Mouse (Mus musculus) granulocyte monocyte progenitor cell, adult 5-6 weeks (primary cell): ENCODE data around the gene Ankrd13d. TPM values are rescaled to one million over a fixed set of nuclear protein-coding genes. Genes with fewer than 3 reads are reported as not detected.

Experiments
- ATAC-seq: replicated peaks from 2 replicates; pipeline ENCODE4 v1.8.0; 2016; ENCODE audit warnings: mild to moderate bottlenecking, moderate TSS enrichment, inconsistent platforms; ENCODE audit not compliant: poor library complexity, severe bottlenecking
- total RNA-seq, 2 experiments: library from RNA; stranded (forward) in 1 of 2; stranded (reverse) in 1 of 2; fragments of 200-712, 200-1000 nt in 1 of 2; fragments of >200 nt in 1 of 2; fragmentation: Nextera tagmentation in 1 of 2; gene quantifications; 2 replicates each; pipeline ENCODE4 v1.2.3; 2014 to 2017

Gene Ankrd13d
- total RNA-seq, 2 experiments from 2014 or later = 3.9 to 7.2 TPM

DNA sequence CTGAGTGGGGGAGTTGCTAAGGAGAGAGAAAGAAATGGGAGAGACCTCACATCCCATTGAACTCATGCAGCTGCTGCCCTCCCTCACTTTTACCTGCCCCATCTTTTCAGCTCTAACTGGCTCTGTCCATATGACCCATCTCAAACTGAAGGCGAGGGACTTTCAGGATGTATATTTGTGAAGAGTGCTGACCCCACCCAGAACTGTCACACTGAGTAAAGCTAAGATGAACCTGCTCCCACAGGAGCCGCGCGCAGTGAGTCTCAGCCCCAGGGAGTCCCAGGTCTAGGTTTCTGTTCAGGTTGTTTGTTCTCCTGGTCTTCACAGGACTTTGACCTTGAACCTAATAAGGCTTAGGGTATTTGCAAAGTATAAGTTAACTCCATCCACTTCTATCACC is 54.0 kb downstream of the Ankrd13d start:
- no peak for ATAC-seq

GRCm38 (mm10) chr19:4227894-4228678 is 54.9 kb downstream of the Ankrd13d start:
- ATAC-seq = peak; percentile 41

GRCm38 (mm10) chr19:4227446-4227845 is 55.5 kb downstream of the Ankrd13d start:
- no peak for ATAC-seq

GRCm38 (mm10) chr19:4226779-4227178 is 56.2 kb downstream of the Ankrd13d start:
- no peak for ATAC-seq

DNA sequence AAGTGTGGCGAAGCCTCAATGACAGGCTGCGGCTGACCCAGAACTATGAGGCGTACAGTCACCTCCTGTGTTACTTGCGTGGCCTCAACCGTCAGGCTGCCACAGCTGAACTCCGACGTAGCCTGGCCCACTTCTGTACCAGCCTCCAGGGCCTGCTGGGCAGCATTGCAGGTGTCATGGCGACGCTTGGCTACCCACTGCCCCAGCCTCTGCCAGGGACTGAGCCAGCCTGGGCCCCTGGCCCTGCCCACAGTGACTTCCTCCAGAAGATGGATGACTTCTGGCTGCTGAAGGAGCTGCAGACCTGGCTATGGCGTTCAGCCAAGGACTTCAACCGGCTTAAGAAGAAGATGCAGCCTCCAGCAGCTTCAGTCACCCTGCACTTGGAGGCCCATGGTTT is 60.8 kb downstream of the Ankrd13d start:
- peak; percentile 63 for ATAC-seq

GRCm38 (mm10) chr19:4220957-4221743 is 61.8 kb downstream of the Ankrd13d start:
- ATAC-seq = 0 out of 2 replicates have a peak, but pooled peaks have one; percentile 23

DNA sequence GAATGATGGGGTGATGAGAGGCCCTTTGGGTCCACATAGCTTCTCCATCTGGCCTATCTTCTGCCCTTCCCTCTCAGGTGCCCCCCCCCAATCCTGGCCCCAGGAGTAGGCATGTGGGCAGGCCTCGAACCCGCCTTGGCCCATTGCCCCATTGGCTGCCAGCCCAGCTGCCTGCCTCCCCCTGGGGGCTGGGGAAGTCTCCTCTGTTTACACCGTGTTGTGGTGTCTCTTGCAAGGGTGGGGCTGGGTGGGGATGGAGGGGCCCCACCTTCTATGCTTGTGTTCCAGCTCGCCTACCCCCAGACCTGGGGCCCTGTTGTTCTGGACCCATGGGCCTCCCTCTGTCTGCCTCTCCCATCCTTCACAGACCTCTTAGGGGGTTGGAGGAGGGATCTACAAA is 62.5 kb downstream of the Ankrd13d start:
- no peak for ATAC-seq

Other genes starting within 250 kb of the Ankrd13d start
- gene Gstp1, start 245.2 kb downstream of the Ankrd13d start, total RNA-seq (2014; fragmentation: Nextera tagmentation) = 235 and 335 TPM in 2 replicates
- 84.1 and 120 TPM in 2 replicates for gene Gstp1, start 245.2 kb downstream of the Ankrd13d start, total RNA-seq (2017)
- not detected in 2 replicates for gene Gstp2, start 237.1 kb downstream of the Ankrd13d start, total RNA-seq (2014; fragmentation: Nextera tagmentation)
- gene Gstp2, start 237.1 kb downstream of the Ankrd13d start, total RNA-seq (2017) = 4.3 TPM in 1 of 2 replicates, not detected in the other
- not detected in 2 replicates for gene Gstp3, start 223.6 kb downstream of the Ankrd13d start, total RNA-seq (2014; fragmentation: Nextera tagmentation)
- 0.65 TPM in 1 of 2 replicates, not detected in the other for gene Gstp3, start 223.6 kb downstream of the Ankrd13d start, total RNA-seq (2017)
- gene Cabp2, start 201.6 kb downstream of the Ankrd13d start, total RNA-seq (2014; fragmentation: Nextera tagmentation) = not detected in 2 replicates
- gene Cabp2, start 201.6 kb downstream of the Ankrd13d start, total RNA-seq (2017) = not detected in 2 replicates
- 119 and 155 TPM in 2 replicates for gene Cdk2ap2, start 186.0 kb downstream of the Ankrd13d start, total RNA-seq (2014; fragmentation: Nextera tagmentation)
- 33.7 and 36.5 TPM in 2 replicates for gene Cdk2ap2, start 186.0 kb downstream of the Ankrd13d start, total RNA-seq (2017)
- 11.3 and 16.8 TPM in 2 replicates for gene Pitpnm1, start 183.1 kb downstream of the Ankrd13d start, total RNA-seq (2014; fragmentation: Nextera tagmentation)
- 4.5 and 24.3 TPM in 2 replicates for gene Pitpnm1, start 183.1 kb downstream of the Ankrd13d start, total RNA-seq (2017)
- gene Aip, start 157.3 kb downstream of the Ankrd13d start, total RNA-seq (2014; fragmentation: Nextera tagmentation) = 19.6 and 60.2 TPM in 2 replicates
- gene Aip, start 157.3 kb downstream of the Ankrd13d start, total RNA-seq (2017) = 31.3 and 38.6 TPM in 2 replicates
- not detected in 2 replicates for gene Gpr152, start 143.3 kb downstream of the Ankrd13d start, total RNA-seq (2014; fragmentation: Nextera tagmentation)
- gene Gpr152, start 143.3 kb downstream of the Ankrd13d start, total RNA-seq (2017) = not detected in 2 replicates
- gene Cabp4, start 139.1 kb downstream of the Ankrd13d start, total RNA-seq (2014; fragmentation: Nextera tagmentation) = not detected in 2 replicates
- not detected in 2 replicates for gene Cabp4, start 139.1 kb downstream of the Ankrd13d start, total RNA-seq (2017)
- gene Coro1b, start 134.5 kb downstream of the Ankrd13d start, total RNA-seq (2014; fragmentation: Nextera tagmentation) = 143 and 234 TPM in 2 replicates
- gene Coro1b, start 134.5 kb downstream of the Ankrd13d start, total RNA-seq (2017) = 71.3 and 73.2 TPM in 2 replicates
- 40.8 and 53.6 TPM in 2 replicates for gene Ptprcap, start 129.5 kb downstream of the Ankrd13d start, total RNA-seq (2014; fragmentation: Nextera tagmentation)
- gene Ptprcap, start 129.5 kb downstream of the Ankrd13d start, total RNA-seq (2017) = 64.9 and 84.1 TPM in 2 replicates
- 42.5 and 45.6 TPM in 2 replicates for gene Rps6kb2, start 119.8 kb downstream of the Ankrd13d start, total RNA-seq (2014; fragmentation: Nextera tagmentation)
- gene Rps6kb2, start 119.8 kb downstream of the Ankrd13d start, total RNA-seq (2017) = 21.0 and 31.6 TPM in 2 replicates
- 0.58 and 5.7 TPM in 2 replicates for gene Carns1, start 107.7 kb downstream of the Ankrd13d start, total RNA-seq (2014; fragmentation: Nextera tagmentation)
- 1.1 and 2.9 TPM in 2 replicates for gene Carns1, start 107.7 kb downstream of the Ankrd13d start, total RNA-seq (2017)
- gene Tbc1d10c, start 91.9 kb downstream of the Ankrd13d start, total RNA-seq (2014; fragmentation: Nextera tagmentation) = 41.1 and 50.1 TPM in 2 replicates
- gene Tbc1d10c, start 91.9 kb downstream of the Ankrd13d start, total RNA-seq (2017) = 11.3 and 18.4 TPM in 2 replicates
- 406 and 527 TPM in 2 replicates for gene Ppp1ca, start 91.1 kb downstream of the Ankrd13d start, total RNA-seq (2014; fragmentation: Nextera tagmentation)
- gene Ppp1ca, start 91.1 kb downstream of the Ankrd13d start, total RNA-seq (2017) = 494 and 518 TPM in 2 replicates
- 27.8 and 41.3 TPM in 2 replicates for gene Rad9a, start 81.5 kb downstream of the Ankrd13d start, total RNA-seq (2014; fragmentation: Nextera tagmentation)
- 16.0 and 16.3 TPM in 2 replicates for gene Rad9a, start 81.5 kb downstream of the Ankrd13d start, total RNA-seq (2017)
- 6.8 and 7.4 TPM in 2 replicates for gene Clcf1, start 68.9 kb downstream of the Ankrd13d start, total RNA-seq (2014; fragmentation: Nextera tagmentation)
- gene Clcf1, start 68.9 kb downstream of the Ankrd13d start, total RNA-seq (2017) = 0.67 and 1.8 TPM in 2 replicates
- not detected in 2 replicates for gene AC109138.7, start 68.8 kb downstream of the Ankrd13d start, total RNA-seq (2014; fragmentation: Nextera tagmentation)
- not detected in 2 replicates for gene AC109138.7, start 68.8 kb downstream of the Ankrd13d start, total RNA-seq (2017)
- 68.6 and 117 TPM in 2 replicates for gene Pold4, start 51.2 kb downstream of the Ankrd13d start, total RNA-seq (2014; fragmentation: Nextera tagmentation)
- 69.5 and 92.0 TPM in 2 replicates for gene Pold4, start 51.2 kb downstream of the Ankrd13d start, total RNA-seq (2017)
- gene Ssh3, start 14.0 kb downstream of the Ankrd13d start, total RNA-seq (2014; fragmentation: Nextera tagmentation) = 17.7 and 25.9 TPM in 2 replicates
- 10.8 and 22.0 TPM in 2 replicates for gene Ssh3, start 14.0 kb downstream of the Ankrd13d start, total RNA-seq (2017)
- gene Grk2, start 23.1 kb upstream of the Ankrd13d start, total RNA-seq (2014; fragmentation: Nextera tagmentation) = 179 and 198 TPM in 2 replicates
- gene Grk2, start 23.1 kb upstream of the Ankrd13d start, total RNA-seq (2017) = 133 and 181 TPM in 2 replicates
- gene Kdm2a, start 115.1 kb upstream of the Ankrd13d start, total RNA-seq (2014; fragmentation: Nextera tagmentation) = 62.9 and 96.0 TPM in 2 replicates
- gene Kdm2a, start 115.1 kb upstream of the Ankrd13d start, total RNA-seq (2017) = 46.5 and 61.7 TPM in 2 replicates
- 0.28 TPM in 1 of 2 replicates, not detected in the other for gene Rhod, start 156.3 kb upstream of the Ankrd13d start, total RNA-seq (2014; fragmentation: Nextera tagmentation)
- gene Rhod, start 156.3 kb upstream of the Ankrd13d start, total RNA-seq (2017) = not detected in 2 replicates
- not detected in 2 replicates for gene Syt12, start 194.3 kb upstream of the Ankrd13d start, total RNA-seq (2014; fragmentation: Nextera tagmentation)
- not detected in 2 replicates for gene Syt12, start 194.3 kb upstream of the Ankrd13d start, total RNA-seq (2017)
- not detected in 2 replicates for gene 2010003K11Rik, start 215.4 kb upstream of the Ankrd13d start, total RNA-seq (2014; fragmentation: Nextera tagmentation)
- gene 2010003K11Rik, start 215.4 kb upstream of the Ankrd13d start, total RNA-seq (2017) = not detected in 2 replicates
- 0.95 and 4.0 TPM in 2 replicates for gene Pcx, start 227.3 kb upstream of the Ankrd13d start, total RNA-seq (2014; fragmentation: Nextera tagmentation)
- 0.82 and 6.1 TPM in 2 replicates for gene Pcx, start 227.3 kb upstream of the Ankrd13d start, total RNA-seq (2017)